Mouse (Mus musculus): ENCODE measurements at regions not wholly inside any gene's neighbourhood (a gene's known extent, or its start where the extent isn't known, plus 50 kb on each side); places are given as distances from the start of the nearest gene placed in this dataset.

GRCm38 (mm10) chr12:112372234-112373050 lies 116.8 kb upstream of the A530016L24Rik start:
- 0 out of 2 replicates have a peak, but pooled peaks cover 2% of the 10 kb centered on the region for H3K4me1 ChIP-seq (ENCODE audit: control insufficient read depth, insufficient read depth, low read length)
- H3K27me3 ChIP-seq (ENCODE audit: control insufficient read depth, insufficient read depth, low read length) = no peaks in the 10 kb centered on the region; the same call in 1 of the 2 replicates
- no peak overlapping the region for H3K4me2 ChIP-seq
- ATAC-seq (ENCODE audit: low FRiP score) (no peak), DNase-seq (ENCODE audit: low spot score, missing footprints) (no peak)
- no peak overlapping the region for H3K4me3 ChIP-seq (ENCODE audit: low read depth, low read length)
- H3K9ac ChIP-seq (ENCODE audit: low read length) = no peak overlapping the region
- H3K27ac ChIP-seq (ENCODE audit: low read depth, low read length) = no peak overlapping the region
- H3K36me3 ChIP-seq (ENCODE audit: control insufficient read depth, insufficient read depth, low read length) = no peaks in the 10 kb centered on the region
- no peaks in the 10 kb centered on the region for H3K9me3 ChIP-seq (ENCODE audit: control insufficient read depth, low read length)
- WGBS = 83% methylated on average over 14 of the region's 14 CpGs

- peaks cover 9% of the 10 kb centered on the region for H3K4me1 ChIP-seq (ENCODE audit: control insufficient read depth, insufficient read depth, low read length)
- H3K9ac ChIP-seq (ENCODE audit: low read length) = no peak overlapping the region
- no peak overlapping the region for H3K4me3 ChIP-seq (ENCODE audit: low read depth, low read length)
- H3K27me3 ChIP-seq (ENCODE audit: control insufficient read depth, insufficient read depth, low read length) = no peaks in the 10 kb centered on the region; the same call in none of the 2 replicates
- DNase-seq (ENCODE audit: low spot score, missing footprints) (no peak), ATAC-seq (ENCODE audit: low FRiP score) (no peak)
- H3K27ac ChIP-seq (ENCODE audit: low read depth, low read length) = no peak overlapping the region
- 92% methylated on average over 7 of the region's 7 CpGs for WGBS
- H3K9me3 ChIP-seq (ENCODE audit: control insufficient read depth, low read length) = no peaks in the 10 kb centered on the region
- H3K36me3 ChIP-seq (ENCODE audit: control insufficient read depth, insufficient read depth, low read length) = no peaks in the 10 kb centered on the region
- no peak overlapping the region for H3K4me2 ChIP-seq
These were observed 115.3 kb upstream of the A530016L24Rik start for GRCm38 (mm10) chr12:112373966-112374365.

DNA sequence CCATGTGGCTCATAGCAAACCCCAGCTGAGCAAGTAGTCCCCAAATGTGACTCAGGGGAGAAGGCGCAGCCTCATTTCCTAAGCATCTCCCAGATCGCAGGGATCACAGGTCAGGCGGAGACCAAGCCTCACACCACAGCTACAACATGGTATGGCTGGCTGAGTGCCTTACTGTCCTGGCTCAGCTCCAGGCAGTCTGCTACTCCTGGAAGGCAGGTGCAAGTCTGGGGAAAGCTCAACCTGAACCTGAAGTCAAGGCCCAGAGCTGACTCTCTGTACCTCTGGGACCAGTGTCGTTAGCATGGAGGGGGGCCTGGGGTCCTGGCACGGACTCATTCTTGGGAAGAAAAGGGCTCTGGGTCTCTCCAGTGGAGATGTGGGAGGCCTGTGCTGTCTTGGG lies 113.0 kb upstream of the A530016L24Rik start:
- H3K27me3 ChIP-seq (ENCODE audit: control insufficient read depth, insufficient read depth, low read length) = no peaks in the 10 kb centered on the region; the same call in none of the 2 replicates
- no peak for ATAC-seq (ENCODE audit: low FRiP score)
- no peaks in the 10 kb centered on the region for H3K36me3 ChIP-seq (ENCODE audit: control insufficient read depth, insufficient read depth, low read length)
- peaks cover 12% of the 10 kb centered on the region for H3K4me1 ChIP-seq (ENCODE audit: control insufficient read depth, insufficient read depth, low read length)
- WGBS = 84% methylated on average over 5 of the region's 5 CpGs
- no peak overlapping the region for H3K4me3 ChIP-seq (ENCODE audit: low read depth, low read length)
- H3K9ac ChIP-seq (ENCODE audit: low read length) = no peak overlapping the region
- H3K9me3 ChIP-seq (ENCODE audit: control insufficient read depth, low read length) = no peaks in the 10 kb centered on the region
- H3K4me2 ChIP-seq = no peak overlapping the region
- DNase-seq (ENCODE audit: low spot score, missing footprints) = no peak
- H3K27ac ChIP-seq (ENCODE audit: low read depth, low read length) = no peak overlapping the region

- no peaks in the 10 kb centered on the region for H3K9me3 ChIP-seq (ENCODE audit: control insufficient read depth, low read length)
- H3K4me1 ChIP-seq (ENCODE audit: control insufficient read depth, insufficient read depth, low read length) = peaks cover 12% of the 10 kb centered on the region
- 89% methylated on average over 8 of the region's 8 CpGs for WGBS
- no peak overlapping the region for H3K4me3 ChIP-seq (ENCODE audit: low read depth, low read length)
- no peaks in the 10 kb centered on the region; the same call in none of the 2 replicates for H3K27me3 ChIP-seq (ENCODE audit: control insufficient read depth, insufficient read depth, low read length)
- no peaks in the 10 kb centered on the region for H3K36me3 ChIP-seq (ENCODE audit: control insufficient read depth, insufficient read depth, low read length)
- ATAC-seq (ENCODE audit: low FRiP score) (no peak), DNase-seq (ENCODE audit: low spot score, missing footprints) (no peak)
- no peak overlapping the region for H3K4me2 ChIP-seq
- H3K9ac ChIP-seq (ENCODE audit: low read length) = no peak overlapping the region
- no peak overlapping the region for H3K27ac ChIP-seq (ENCODE audit: low read depth, low read length)
These were observed 112.5 kb upstream of the A530016L24Rik start for GRCm38 (mm10) chr12:112376701-112377100.

DNA sequence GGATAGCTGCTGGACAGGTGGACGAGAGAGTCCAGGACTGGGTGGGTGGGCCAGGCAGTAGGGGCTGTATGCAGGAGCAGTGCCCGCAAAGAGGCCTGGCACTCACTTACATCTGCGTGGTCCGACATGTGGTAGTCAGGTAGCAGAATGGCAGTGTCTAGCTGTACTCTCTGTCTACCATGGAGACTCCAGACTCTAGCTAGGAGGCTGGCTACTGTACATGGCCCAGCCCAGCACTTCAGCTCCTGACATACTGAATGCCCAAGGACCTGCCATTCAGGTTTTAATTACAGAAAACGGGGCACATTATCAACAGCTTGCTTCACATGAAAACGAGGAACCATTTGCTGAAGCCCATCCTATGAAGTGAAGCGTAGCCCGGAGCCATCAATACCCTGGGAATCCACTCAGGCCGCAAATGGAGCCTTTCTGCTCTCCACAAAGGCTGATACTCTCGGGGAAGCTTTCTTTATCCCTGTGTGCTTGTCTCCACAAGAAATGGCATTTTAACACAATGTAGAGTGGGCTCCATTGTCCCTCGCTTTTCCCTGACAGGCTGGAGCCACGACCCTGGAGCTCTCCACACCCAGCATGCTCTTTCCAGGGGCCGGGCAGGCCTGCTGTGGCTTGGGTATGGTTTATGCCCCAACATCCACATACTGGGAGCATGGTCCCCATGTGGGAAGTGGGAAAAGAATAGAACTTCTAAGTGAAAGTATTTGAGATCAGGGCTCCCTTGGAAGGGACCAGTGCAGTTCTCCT lies 110.6 kb upstream of the A530016L24Rik start:
- H3K27ac ChIP-seq (ENCODE audit: low read depth, low read length) = no peak overlapping the region; the same call in 1 of the 2 replicates
- DNase-seq (ENCODE audit: low spot score, missing footprints) (no peak), ATAC-seq (ENCODE audit: low FRiP score) (0 out of 2 replicates have a peak, but pooled peaks have one; percentile 28)
- no peak overlapping the region for H3K4me2 ChIP-seq
- WGBS = 55% methylated on average over 13 of the region's 13 CpGs
- H3K27me3 ChIP-seq (ENCODE audit: control insufficient read depth, insufficient read depth, low read length) = peaks cover 2% of the 10 kb centered on the region
- no peaks in the 10 kb centered on the region for H3K36me3 ChIP-seq (ENCODE audit: control insufficient read depth, insufficient read depth, low read length)
- H3K4me1 ChIP-seq (ENCODE audit: control insufficient read depth, insufficient read depth, low read length) = peaks cover 10% of the 10 kb centered on the region
- H3K9ac ChIP-seq (ENCODE audit: low read length) = no peak overlapping the region; the same call in 1 of the 2 replicates
- no peak overlapping the region for H3K4me3 ChIP-seq (ENCODE audit: low read depth, low read length)
- H3K9me3 ChIP-seq (ENCODE audit: control insufficient read depth, low read length) = no peaks in the 10 kb centered on the region

DNA sequence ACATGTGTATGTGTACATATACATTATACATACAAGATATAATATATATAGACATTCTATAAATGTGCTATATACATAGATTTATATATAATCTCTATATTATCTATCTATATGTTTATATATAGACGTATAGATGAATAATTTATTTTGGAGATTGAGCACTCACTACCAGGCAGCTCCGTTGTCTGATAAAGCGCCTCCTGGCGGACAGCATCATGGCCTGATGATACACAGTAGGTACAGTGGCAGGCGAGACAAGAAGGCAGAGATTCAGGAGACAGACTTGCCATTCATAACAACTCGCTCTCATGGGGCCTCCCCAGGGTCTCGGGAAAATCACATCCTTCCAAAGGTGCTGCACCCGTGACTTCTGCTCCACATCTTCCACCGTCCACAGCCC lies 101.4 kb upstream of the A530016L24Rik start:
- H3K27ac ChIP-seq (ENCODE audit: low read depth, low read length) = no peak overlapping the region
- no peak overlapping the region for H3K4me3 ChIP-seq (ENCODE audit: low read depth, low read length)
- 66% methylated on average over 9 of the region's 9 CpGs for whole genome bisulfite sequencing
- H3K4me2 ChIP-seq = no peak overlapping the region
- DNase-seq (ENCODE audit: low spot score, missing footprints) (no peak), ATAC-seq (ENCODE audit: low FRiP score) (0 out of 2 replicates have a peak, but pooled peaks have one; percentile 9)
- H3K27me3 ChIP-seq (ENCODE audit: control insufficient read depth, insufficient read depth, low read length) = peaks cover 41% of the 10 kb centered on the region
- peaks cover 13% of the 10 kb centered on the region for H3K4me1 ChIP-seq (ENCODE audit: control insufficient read depth, insufficient read depth, low read length)
- H3K9me3 ChIP-seq (ENCODE audit: control insufficient read depth, low read length) = no peaks in the 10 kb centered on the region
- no peaks in the 10 kb centered on the region for H3K36me3 ChIP-seq (ENCODE audit: control insufficient read depth, insufficient read depth, low read length)
- no peak overlapping the region for H3K9ac ChIP-seq (ENCODE audit: low read length)

- H3K9ac ChIP-seq (ENCODE audit: low read length) = no peak overlapping the region
- H3K4me1 ChIP-seq (ENCODE audit: control insufficient read depth, insufficient read depth, low read length) = peaks cover 4% of the 10 kb centered on the region; the same call in 1 of the 2 replicates
- H3K27me3 ChIP-seq (ENCODE audit: control insufficient read depth, insufficient read depth, low read length) = peaks cover 17% of the 10 kb centered on the region
- H3K27ac ChIP-seq (ENCODE audit: low read depth, low read length) = no peak overlapping the region
- DNase-seq (ENCODE audit: low spot score, missing footprints) (no peak), ATAC-seq (ENCODE audit: low FRiP score) (no peak)
- H3K4me2 ChIP-seq = no peak overlapping the region
- no peaks in the 10 kb centered on the region for H3K36me3 ChIP-seq (ENCODE audit: control insufficient read depth, insufficient read depth, low read length)
- H3K9me3 ChIP-seq (ENCODE audit: control insufficient read depth, low read length) = no peaks in the 10 kb centered on the region
- WGBS = 82% methylated on average over 13 of the region's 13 CpGs
- H3K4me3 ChIP-seq (ENCODE audit: low read depth, low read length) = no peak overlapping the region
These were observed 93.3 kb upstream of the A530016L24Rik start for GRCm38 (mm10) chr12:112395909-112396308.

- no peak overlapping the region for H3K27ac ChIP-seq (ENCODE audit: low read depth, low read length)
- H3K27me3 ChIP-seq (ENCODE audit: control insufficient read depth, insufficient read depth, low read length) = 0 out of 2 replicates have a peak, but pooled peaks cover 3% of the 10 kb centered on the region
- H3K36me3 ChIP-seq (ENCODE audit: control insufficient read depth, insufficient read depth, low read length) = no peaks in the 10 kb centered on the region
- H3K9me3 ChIP-seq (ENCODE audit: control insufficient read depth, low read length) = no peaks in the 10 kb centered on the region
- DNase-seq (ENCODE audit: low spot score, missing footprints) (no peak), ATAC-seq (ENCODE audit: low FRiP score) (no peak)
- H3K4me2 ChIP-seq = no peak overlapping the region
- H3K4me3 ChIP-seq (ENCODE audit: low read depth, low read length) = no peak overlapping the region
- H3K4me1 ChIP-seq (ENCODE audit: control insufficient read depth, insufficient read depth, low read length) = no peaks in the 10 kb centered on the region
- no peak overlapping the region for H3K9ac ChIP-seq (ENCODE audit: low read length)
- 92% methylated on average over 11 of the region's 11 CpGs for WGBS
These were observed 85.5 kb upstream of the A530016L24Rik start for GRCm38 (mm10) chr12:112403688-112404240.
